Mouse (Mus musculus): ENCODE measurements around the gene Tdrd6. TPM values are rescaled to one million over a fixed set of nuclear protein-coding genes. Genes with fewer than 3 reads are reported as not detected.

The Tdrd6 gene
- polyA plus RNA-seq, 1 experiment from 2014 or later, result not detected

DNA sequence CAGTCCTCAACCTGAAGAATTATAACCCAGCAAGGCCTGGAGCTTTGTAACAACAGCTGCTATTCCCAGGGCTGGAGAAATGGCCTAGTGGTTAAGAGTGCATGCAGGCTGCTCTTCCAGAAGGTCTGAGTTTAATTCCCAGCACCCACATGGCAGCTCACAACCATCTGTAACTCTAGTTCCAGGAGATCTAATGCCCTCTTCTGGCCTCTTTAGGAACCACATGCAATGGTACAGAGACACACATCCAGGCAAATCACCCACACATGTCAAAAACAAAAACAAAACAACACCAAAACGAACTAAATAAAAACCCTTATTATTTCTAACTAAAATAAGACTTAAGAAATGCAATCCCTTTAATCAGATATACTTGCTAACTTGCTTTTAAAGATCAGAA lies 10.7 kb upstream of the Tdrd6 start:
- Histone ChIP-seq H3K9me3 (replicated peaks; ENCODE audit: control insufficient read depth, low read length) (no peaks in the 10 kb centered on the region), H3K27me3 (ENCODE audit: control insufficient read depth, insufficient read depth, low read length) (no peaks in the 10 kb centered on the region), H3K4me1 (ENCODE audit: control insufficient read depth, insufficient read depth, low read length) (no peaks in the 10 kb centered on the region), H3K9ac (replicated peaks; ENCODE audit: low read length) (no peak overlapping the region), H3K36me3 (replicated peaks; ENCODE audit: control insufficient read depth, insufficient read depth, low read depth, low read length) (no peaks in the 10 kb centered on the region; the same call in 1 of the 2 replicates), H3K4me3 (ENCODE audit: low read depth, low read length) (no peak overlapping the region), H3K27ac (replicated peaks; ENCODE audit: low read depth, low read length) (no peak overlapping the region), H3K4me2 (ENCODE audit: low read depth, low read length) (no peak overlapping the region)
- ATAC-seq (replicated peaks; ENCODE audit: insufficient number of reproducible peaks, low FRiP score, low TSS enrichment, low read depth) (no peak), DNase-seq (ENCODE audit: low spot score) (no peak)
- WGBS, result 69% methylated on average over 1 of the region's 1 CpGs

GRCm38 (mm10) chr17:43637146-43637545 lies 7.0 kb upstream of the Tdrd6 start:
- Histone ChIP-seq H3K4me2 (ENCODE audit: low read depth, low read length) (no peak overlapping the region), H3K27ac (replicated peaks; ENCODE audit: low read depth, low read length) (no peak overlapping the region), H3K9me3 (replicated peaks; ENCODE audit: control insufficient read depth, low read length) (no peaks in the 10 kb centered on the region), H3K27me3 (ENCODE audit: control insufficient read depth, insufficient read depth, low read length) (no peaks in the 10 kb centered on the region), H3K9ac (replicated peaks; ENCODE audit: low read length) (no peak overlapping the region), H3K36me3 (replicated peaks; ENCODE audit: control insufficient read depth, insufficient read depth, low read depth, low read length) (no peaks in the 10 kb centered on the region; the same call in 1 of the 2 replicates), H3K4me1 (ENCODE audit: control insufficient read depth, insufficient read depth, low read length) (no peaks in the 10 kb centered on the region), H3K4me3 (ENCODE audit: low read depth, low read length) (no peak overlapping the region)
- WGBS, result 96% methylated on average over 4 of the region's 4 CpGs
- DNase-seq (ENCODE audit: low spot score), result no peak
- ATAC-seq (replicated peaks; ENCODE audit: insufficient number of reproducible peaks, low FRiP score, low TSS enrichment, low read depth), result no peak

GRCm38 (mm10) chr17:43630427-43630760 lies 295 bp upstream of the Tdrd6 start:
- Histone ChIP-seq H3K4me3 (ENCODE audit: low read depth, low read length) (peak overlapping the region; percentile 39), H3K4me2 (ENCODE audit: low read depth, low read length) (peak overlapping the region; percentile 88), H3K27ac (replicated peaks; ENCODE audit: low read depth, low read length) (no peak overlapping the region), H3K9ac (replicated peaks; ENCODE audit: low read length) (no peak overlapping the region), H3K9me3 (replicated peaks; ENCODE audit: control insufficient read depth, low read length) (no peaks in the 10 kb centered on the region), H3K4me1 (ENCODE audit: control insufficient read depth, insufficient read depth, low read length) (peaks cover 7% of the 10 kb centered on the region; the same call in 1 of the 2 replicates), H3K36me3 (replicated peaks; ENCODE audit: control insufficient read depth, insufficient read depth, low read depth, low read length) (no peaks in the 10 kb centered on the region), H3K27me3 (ENCODE audit: control insufficient read depth, insufficient read depth, low read length) (peaks cover 32% of the 10 kb centered on the region)
- no peak for DNase-seq (ENCODE audit: low spot score)
- 0 out of 2 replicates have a peak, but pooled peaks have one; percentile 21 for ATAC-seq (replicated peaks; ENCODE audit: insufficient number of reproducible peaks, low FRiP score, low TSS enrichment, low read depth)
- 46% methylated on average over 13 of the region's 13 CpGs for WGBS

DNA sequence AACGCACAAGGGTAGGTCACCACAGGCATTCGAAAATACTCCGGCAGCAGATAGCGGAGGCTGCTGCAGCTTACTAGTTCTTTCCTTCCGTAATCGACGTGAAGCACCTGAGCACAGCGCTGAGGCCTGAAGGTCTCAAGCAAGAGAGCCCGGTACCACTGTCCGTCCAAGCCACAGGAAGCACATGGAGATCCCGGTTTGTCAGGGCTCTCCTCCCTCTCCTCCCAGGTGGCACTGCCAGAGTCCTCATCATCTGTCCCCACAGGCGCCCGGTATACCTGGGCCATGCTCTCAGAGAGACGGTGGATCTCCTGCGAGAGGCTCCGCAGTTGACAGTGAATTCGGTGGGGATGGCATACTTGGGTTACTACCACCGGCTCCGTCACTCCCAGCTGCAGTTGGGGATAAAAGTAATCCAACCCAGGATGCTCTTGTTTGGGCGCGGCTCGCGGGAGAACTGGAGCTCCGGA lies 1.0 kb downstream of the Tdrd6 start:
- no peaks in the 10 kb centered on the region for H3K9me3 ChIP-seq (replicated peaks; ENCODE audit: control insufficient read depth, low read length)
- peaks cover 32% of the 10 kb centered on the region for H3K27me3 ChIP-seq (ENCODE audit: control insufficient read depth, insufficient read depth, low read length)
- no peaks in the 10 kb centered on the region for H3K36me3 ChIP-seq (replicated peaks; ENCODE audit: control insufficient read depth, insufficient read depth, low read depth, low read length)
- no peak overlapping the region for H3K9ac ChIP-seq (replicated peaks; ENCODE audit: low read length)
- no peak overlapping the region for H3K4me3 ChIP-seq (ENCODE audit: low read depth, low read length)
- 17% methylated on average over 23 of the region's 24 CpGs for WGBS
- ATAC-seq (replicated peaks; ENCODE audit: insufficient number of reproducible peaks, low FRiP score, low TSS enrichment, low read depth), result no peak; the same call in 1 of the 2 replicates
- peak overlapping the region; percentile 88 for H3K4me2 ChIP-seq (ENCODE audit: low read depth, low read length)
- peaks cover 7% of the 10 kb centered on the region; the same call in 1 of the 2 replicates for H3K4me1 ChIP-seq (ENCODE audit: control insufficient read depth, insufficient read depth, low read length)
- no peak overlapping the region for H3K27ac ChIP-seq (replicated peaks; ENCODE audit: low read depth, low read length)
- no peak for DNase-seq (ENCODE audit: low spot score)

DNA sequence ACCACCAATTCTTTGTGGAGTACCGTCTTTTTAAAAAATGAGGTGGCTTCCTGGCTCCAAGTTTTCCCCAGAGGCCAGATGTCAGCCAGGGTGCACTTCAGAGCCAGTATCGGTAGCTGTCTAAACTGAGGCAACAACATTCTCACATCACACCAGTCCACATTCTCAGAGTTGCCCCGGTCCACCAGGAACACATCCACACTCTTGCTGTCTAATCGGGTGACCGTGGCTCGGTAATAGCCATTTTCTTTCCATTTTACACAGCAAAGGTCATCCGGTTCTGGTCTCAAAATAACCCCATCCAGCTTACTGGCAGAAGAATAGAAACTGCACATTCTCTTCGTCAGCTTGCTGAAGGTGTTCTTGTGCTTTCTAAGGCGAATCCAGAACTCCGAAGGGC lies 1.9 kb downstream of the Tdrd6 start:
- Histone ChIP-seq H3K27ac (replicated peaks; ENCODE audit: low read depth, low read length) (no peak overlapping the region), H3K4me2 (ENCODE audit: low read depth, low read length) (no peak overlapping the region), H3K27me3 (ENCODE audit: control insufficient read depth, insufficient read depth, low read length) (peaks cover 32% of the 10 kb centered on the region), H3K36me3 (replicated peaks; ENCODE audit: control insufficient read depth, insufficient read depth, low read depth, low read length) (no peaks in the 10 kb centered on the region), H3K9me3 (replicated peaks; ENCODE audit: control insufficient read depth, low read length) (no peaks in the 10 kb centered on the region), H3K4me3 (ENCODE audit: low read depth, low read length) (no peak overlapping the region), H3K4me1 (ENCODE audit: control insufficient read depth, insufficient read depth, low read length) (peaks cover 7% of the 10 kb centered on the region; the same call in 1 of the 2 replicates), H3K9ac (replicated peaks; ENCODE audit: low read length) (no peak overlapping the region)
- no peak for ATAC-seq (replicated peaks; ENCODE audit: insufficient number of reproducible peaks, low FRiP score, low TSS enrichment, low read depth)
- DNase-seq (ENCODE audit: low spot score), result no peak
- WGBS, result 89% methylated on average over 10 of the region's 10 CpGs

DNA sequence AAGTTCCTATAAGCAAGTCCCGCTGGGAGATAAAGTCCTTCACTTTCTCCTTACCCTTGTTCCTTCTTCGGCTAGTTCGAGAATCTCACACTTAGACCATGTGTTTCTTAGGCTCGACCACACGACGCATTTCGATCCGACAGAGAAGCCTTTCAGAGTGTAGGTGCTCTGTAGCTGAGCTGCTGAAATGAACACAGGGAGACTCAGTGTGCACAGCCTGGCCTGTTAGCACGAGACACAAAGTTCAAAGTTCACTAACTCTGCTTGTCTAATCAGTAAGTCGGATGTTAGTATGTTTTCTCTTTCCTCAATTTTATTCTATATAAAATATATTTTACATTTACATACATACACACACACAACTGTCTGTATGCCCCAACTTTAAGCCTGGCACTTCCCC lies 8.0 kb downstream of the Tdrd6 start:
- no peaks in the 10 kb centered on the region for H3K4me1 ChIP-seq (ENCODE audit: control insufficient read depth, insufficient read depth, low read length)
- no peak overlapping the region for H3K27ac ChIP-seq (replicated peaks; ENCODE audit: low read depth, low read length)
- no peaks in the 10 kb centered on the region for H3K36me3 ChIP-seq (replicated peaks; ENCODE audit: control insufficient read depth, insufficient read depth, low read depth, low read length)
- ATAC-seq (replicated peaks; ENCODE audit: insufficient number of reproducible peaks, low FRiP score, low TSS enrichment, low read depth) (no peak), DNase-seq (ENCODE audit: low spot score) (no peak)
- WGBS, result 95% methylated on average over 10 of the region's 10 CpGs
- no peak overlapping the region for H3K4me3 ChIP-seq (ENCODE audit: low read depth, low read length)
- H3K9me3 ChIP-seq (replicated peaks; ENCODE audit: control insufficient read depth, low read length), result no peaks in the 10 kb centered on the region
- no peak overlapping the region for H3K9ac ChIP-seq (replicated peaks; ENCODE audit: low read length)
- no peak overlapping the region for H3K4me2 ChIP-seq (ENCODE audit: low read depth, low read length)
- H3K27me3 ChIP-seq (ENCODE audit: control insufficient read depth, insufficient read depth, low read length), result no peaks in the 10 kb centered on the region

- no peak for DNase-seq (ENCODE audit: low spot score)
- no peaks in the 10 kb centered on the region for H3K27me3 ChIP-seq (ENCODE audit: control insufficient read depth, insufficient read depth, low read length)
- ATAC-seq (replicated peaks; ENCODE audit: insufficient number of reproducible peaks, low FRiP score, low TSS enrichment, low read depth), result no peak
- no peaks in the 10 kb centered on the region for H3K4me1 ChIP-seq (ENCODE audit: control insufficient read depth, insufficient read depth, low read length)
- H3K4me2 ChIP-seq (ENCODE audit: low read depth, low read length), result no peak overlapping the region
- no peak overlapping the region for H3K9ac ChIP-seq (replicated peaks; ENCODE audit: low read length)
- WGBS, result 86% methylated on average over 9 of the region's 9 CpGs
- H3K36me3 ChIP-seq (replicated peaks; ENCODE audit: control insufficient read depth, insufficient read depth, low read depth, low read length), result no peaks in the 10 kb centered on the region
- no peak overlapping the region for H3K4me3 ChIP-seq (ENCODE audit: low read depth, low read length)
- no peaks in the 10 kb centered on the region for H3K9me3 ChIP-seq (replicated peaks; ENCODE audit: control insufficient read depth, low read length)
- no peak overlapping the region for H3K27ac ChIP-seq (replicated peaks; ENCODE audit: low read depth, low read length)
Measured at GRCm38 (mm10) chr17:43619156-43619555, 10.9 kb downstream of the Tdrd6 start.

GRCm38 (mm10) chr17:43612221-43612620 lies 17.9 kb downstream of the Tdrd6 start:
- H3K9me3 ChIP-seq (replicated peaks; ENCODE audit: control insufficient read depth, low read length), result no peaks in the 10 kb centered on the region
- no peak overlapping the region for H3K27ac ChIP-seq (replicated peaks; ENCODE audit: low read depth, low read length)
- H3K4me3 ChIP-seq (ENCODE audit: low read depth, low read length), result no peak overlapping the region
- H3K4me1 ChIP-seq (ENCODE audit: control insufficient read depth, insufficient read depth, low read length), result no peaks in the 10 kb centered on the region
- 67% methylated on average over 3 of the region's 3 CpGs for WGBS
- no peak overlapping the region for H3K9ac ChIP-seq (replicated peaks; ENCODE audit: low read length)
- no peak for ATAC-seq (replicated peaks; ENCODE audit: insufficient number of reproducible peaks, low FRiP score, low TSS enrichment, low read depth)
- H3K4me2 ChIP-seq (ENCODE audit: low read depth, low read length), result no peak overlapping the region
- DNase-seq (ENCODE audit: low spot score), result no peak
- no peaks in the 10 kb centered on the region for H3K27me3 ChIP-seq (ENCODE audit: control insufficient read depth, insufficient read depth, low read length)
- H3K36me3 ChIP-seq (replicated peaks; ENCODE audit: control insufficient read depth, insufficient read depth, low read depth, low read length), result no peaks in the 10 kb centered on the region

Data from embryonic facial prominence, embryonic 11.5 days (tissue).